Mouse (Mus musculus) mouse trophoblast stem cell (cell line): Measurements from ENCODE around the gene Gipc3.

Experiments
- in situ Hi-C, 2 experiments: fragments of 300-500 bp; cut with MseI, MboI; formaldehyde crosslinking; loops; 2 replicates in 1 of 2; 3 replicates in 1 of 2; pipeline ENCODE4 v1.15.1; 2025

Gene Gipc3

GRCm38 (mm10) chr10:81342686-81343505 lies at the start of gene Gipc3:
TSS of gene Gipc3 (minus strand) at chr10:81343266.
- in situ Hi-C loops, result loop anchor here (5.0 kb wide), 1 partner anchor 56 kb away; no protein-coding TSS in a partner anchor

GRCm38 (mm10) chr10:81392781-81393185 lies 49.7 kb upstream of the Gipc3 start, which contains the start of gene Smim24:
TSS of gene Smim24 (plus strand) at chr10:81393051.
- in situ Hi-C loops, result loop anchor here (5.0 kb wide), 1 partner anchor 60 kb away; no protein-coding TSS in a partner anchor

GRCm38 (mm10) chr10:81392270-81392669 lies 49.2 kb upstream of the Gipc3 start:
- in situ Hi-C loops, result loop anchor here (5.0 kb wide), 1 partner anchor 60 kb away; no protein-coding TSS in a partner anchor

- in situ Hi-C loops, result loop anchor here (5.0 kb wide), 1 partner anchor 62 kb away; no protein-coding TSS in a partner anchor
These were observed 47.6 kb upstream of the Gipc3 start for GRCm38 (mm10) chr10:81390678-81390965.

- in situ Hi-C loops, result loop anchor here (5.0 kb wide), 1 partner anchor 62 kb away; no protein-coding TSS in a partner anchor
These were observed 47.0 kb upstream of the Gipc3 start for GRCm38 (mm10) chr10:81389801-81390677.

GRCm38 (mm10) chr10:81389373-81389772 lies 46.3 kb upstream of the Gipc3 start:
- in situ Hi-C loops, result no loop called here

GRCm38 (mm10) chr10:81388505-81389055 lies 45.5 kb upstream of the Gipc3 start, which contains the start of gene Gm48552:
TSS of gene Gm48552 (plus strand) at chr10:81389005.
- in situ Hi-C loops, result no loop called here

GRCm38 (mm10) chr10:81387716-81388115 lies 44.6 kb upstream of the Gipc3 start:
- in situ Hi-C loops, result no loop called here

- in situ Hi-C loops, result no loop called here
These were observed 42.7 kb upstream of the Gipc3 start for GRCm38 (mm10) chr10:81385603-81386306.

GRCm38 (mm10) chr10:81384605-81384982 lies 41.5 kb upstream of the Gipc3 start:
- in situ Hi-C loops, result no loop called here

GRCm38 (mm10) chr10:81383802-81384604 lies 40.9 kb upstream of the Gipc3 start, which contains the start of the genes Dohh and Gm48551:
TSS of gene Dohh (plus strand) at chr10:81384428.
TSS of gene Gm48551 (plus strand) at chr10:81384466.
- in situ Hi-C loops, result no loop called here

- in situ Hi-C loops, result no loop called here
These were observed 39.0 kb upstream of the Gipc3 start for GRCm38 (mm10) chr10:81382039-81382438.

- in situ Hi-C loops, result no loop called here
These were observed 36.8 kb upstream of the Gipc3 start for GRCm38 (mm10) chr10:81379809-81380378.

GRCm38 (mm10) chr10:81379183-81379553 lies 36.1 kb upstream of the Gipc3 start:
- in situ Hi-C loops, result no loop called here

- in situ Hi-C loops, result no loop called here
These were observed 35.6 kb upstream of the Gipc3 start for GRCm38 (mm10) chr10:81378553-81379182.

GRCm38 (mm10) chr10:81377793-81378552 lies 34.9 kb upstream of the Gipc3 start, which contains the start of gene Fzr1:
TSS of gene Fzr1 (minus strand) at chr10:81378516.
- in situ Hi-C loops, result no loop called here

- in situ Hi-C loops, result no loop called here
These were observed 34.2 kb upstream of the Gipc3 start for GRCm38 (mm10) chr10:81377362-81377664.

GRCm38 (mm10) chr10:81376561-81377361 lies 33.7 kb upstream of the Gipc3 start:
- in situ Hi-C loops, result no loop called here
